Mouse (Mus musculus): Measurements from ENCODE around the gene Pramef8. TPM values are rescaled to one million over a fixed set of nuclear protein-coding genes. Genes with fewer than 3 reads are reported as not detected.

Gene Pramef8
- 12.1 and 14.7 TPM in 2 replicates for polyA plus RNA-seq (2012; rRNA removed)

DNA sequence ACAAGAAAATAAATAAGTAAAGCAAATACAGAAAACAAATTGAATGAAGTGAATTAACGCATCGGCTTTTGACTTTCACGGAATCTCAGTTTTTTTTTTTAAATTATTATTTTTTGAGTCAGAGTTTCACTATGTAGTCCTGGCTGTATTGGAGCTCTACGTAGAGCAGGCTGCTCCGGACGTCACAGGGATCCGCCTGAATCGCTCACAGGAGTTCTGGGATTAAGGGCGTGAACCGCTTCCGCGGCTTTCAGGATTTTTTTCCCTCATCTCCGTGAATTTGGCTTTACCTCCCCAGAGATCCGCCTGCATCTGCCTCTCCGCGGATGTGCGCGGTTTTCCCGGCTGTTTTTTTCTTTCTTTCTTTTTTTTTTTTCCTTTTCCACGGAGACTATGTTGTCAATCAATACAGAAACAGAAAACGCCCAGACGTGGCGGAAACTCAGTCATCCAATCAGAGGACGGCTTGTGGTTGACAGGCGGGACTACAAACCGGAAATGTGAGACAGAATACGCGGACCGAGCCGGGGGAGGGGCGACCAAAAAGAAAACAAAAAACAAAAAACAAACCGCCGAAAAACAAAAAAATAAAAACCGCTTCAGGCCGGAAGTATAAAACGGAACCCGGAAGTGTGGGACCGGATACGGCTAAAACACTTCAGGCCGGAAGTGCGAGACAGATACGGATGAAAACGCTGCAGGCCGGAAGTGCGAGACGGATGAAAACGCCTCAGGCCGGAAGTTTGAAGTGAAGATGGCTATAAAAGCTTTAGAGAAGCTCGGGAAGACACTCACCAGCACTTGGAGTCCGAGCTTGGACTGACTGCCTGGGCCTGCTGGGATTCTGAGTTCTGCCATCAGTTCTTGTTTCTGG is at the start of gene Pramef8:
Pramef8 (plus strand) TSS at position 208 of the 874 bp plus-strand sequence.
- TF ChIP-seq POLR2A (IDR thresholded peaks at IDR 0.05; ENCODE audit: borderline replicate concordance, extremely low read depth, insufficient read depth, insufficient read length, poor library complexity, severe bottlenecking): peak; percentile 21; the same call in 1 of the 2 replicates
- no peak for TF ChIP-seq CTCF (IDR thresholded peaks at IDR 0.05; ENCODE audit: borderline replicate concordance, extremely low read depth, insufficient read depth, insufficient read length)
- DNase-seq (ENCODE audit: low read depth): peak; percentile 98

DNA sequence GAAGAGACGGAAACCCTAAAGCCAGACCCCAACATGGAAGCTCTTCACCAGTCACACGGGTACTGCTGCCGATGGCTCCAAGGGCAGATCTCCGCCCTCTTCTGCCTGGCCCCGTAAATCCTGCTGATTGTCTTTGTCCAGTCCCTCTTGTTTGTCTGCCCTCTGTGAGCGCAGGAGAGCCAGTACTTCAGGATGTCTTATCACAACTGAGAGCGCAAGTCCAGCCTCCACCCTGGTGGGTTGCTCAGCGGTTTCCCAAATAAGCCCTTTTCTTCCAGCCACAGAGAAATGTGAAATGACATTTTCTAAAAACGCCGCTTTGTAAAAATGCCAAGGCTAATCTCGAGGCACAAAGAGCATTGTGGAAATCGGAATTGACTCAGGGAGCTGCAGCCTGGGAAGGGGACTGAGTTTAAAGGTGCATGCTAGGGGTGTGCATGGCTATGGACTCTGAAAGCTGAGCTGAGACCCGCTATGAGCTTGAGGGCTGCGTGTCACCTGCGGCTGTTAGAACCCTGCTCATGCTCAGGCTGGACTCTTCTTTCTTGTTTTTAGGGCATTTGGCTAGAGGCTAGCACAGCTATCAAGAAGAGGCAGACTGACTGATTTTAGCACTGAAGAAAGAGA is 45.7 kb upstream of the Pramef8 start:
- TF ChIP-seq CTCF (IDR thresholded peaks at IDR 0.05; ENCODE audit: borderline replicate concordance, extremely low read depth, insufficient read depth, insufficient read length) (no peak), POLR2A (IDR thresholded peaks at IDR 0.05; ENCODE audit: borderline replicate concordance, extremely low read depth, insufficient read depth, insufficient read length, poor library complexity, severe bottlenecking) (no peak)
- DNase-seq (ENCODE audit: low read depth): peak; percentile 44

DNA sequence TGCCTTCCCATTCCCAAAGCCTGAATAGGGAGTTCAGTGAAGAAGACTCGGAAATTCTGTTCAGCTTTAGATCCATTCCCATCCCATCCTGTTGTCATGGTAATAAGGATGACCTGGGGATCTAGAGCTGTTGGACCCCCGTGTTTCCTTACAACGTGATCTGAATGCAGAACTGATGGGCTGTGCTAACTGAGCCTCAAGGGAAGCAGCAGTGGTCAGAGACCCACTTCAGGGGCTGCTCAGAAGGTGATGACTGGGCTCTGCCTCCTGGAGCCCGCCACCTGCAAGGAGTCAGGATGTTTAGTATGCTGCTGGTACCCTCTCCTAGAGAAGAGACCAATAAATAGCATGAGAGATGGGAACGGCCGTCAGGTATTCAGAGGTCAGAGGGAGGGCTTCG is 32.7 kb upstream of the Pramef8 start:
- DNase-seq (ENCODE audit: low read depth): peak; percentile 50
- TF ChIP-seq POLR2A (IDR thresholded peaks at IDR 0.05; ENCODE audit: borderline replicate concordance, extremely low read depth, insufficient read depth, insufficient read length, poor library complexity, severe bottlenecking): no peak
- TF ChIP-seq CTCF (IDR thresholded peaks at IDR 0.05; ENCODE audit: borderline replicate concordance, extremely low read depth, insufficient read depth, insufficient read length): no peak

GRCm38 (mm10) chr4:143379931-143380715 is 32.1 kb upstream of the Pramef8 start:
- TF ChIP-seq POLR2A (IDR thresholded peaks at IDR 0.05; ENCODE audit: borderline replicate concordance, extremely low read depth, insufficient read depth, insufficient read length, poor library complexity, severe bottlenecking) (no peak), CTCF (IDR thresholded peaks at IDR 0.05; ENCODE audit: borderline replicate concordance, extremely low read depth, insufficient read depth, insufficient read length) (no peak)
- DNase-seq (ENCODE audit: low read depth): peak; percentile 58

DNA sequence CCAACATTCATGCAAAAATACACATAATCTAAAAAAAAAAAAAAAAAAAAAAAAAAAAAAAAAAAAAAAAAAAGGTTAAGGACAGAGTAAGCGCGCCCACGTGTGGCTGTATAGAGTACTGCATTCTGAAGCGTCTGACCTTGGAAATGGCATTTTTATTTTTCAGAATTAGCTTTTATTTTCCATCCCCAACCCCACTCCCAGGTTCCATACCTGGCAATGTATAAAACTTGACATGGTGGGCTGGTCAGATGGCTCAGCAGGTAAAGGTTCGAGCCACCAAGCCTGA is 31.6 kb upstream of the Pramef8 start:
- TF ChIP-seq POLR2A (IDR thresholded peaks at IDR 0.05; ENCODE audit: borderline replicate concordance, extremely low read depth, insufficient read depth, insufficient read length, poor library complexity, severe bottlenecking): no peak
- peak; percentile 71 for TF ChIP-seq CTCF (IDR thresholded peaks at IDR 0.05; ENCODE audit: borderline replicate concordance, extremely low read depth, insufficient read depth, insufficient read length)
- DNase-seq (ENCODE audit: low read depth): peak; percentile 56

DNA sequence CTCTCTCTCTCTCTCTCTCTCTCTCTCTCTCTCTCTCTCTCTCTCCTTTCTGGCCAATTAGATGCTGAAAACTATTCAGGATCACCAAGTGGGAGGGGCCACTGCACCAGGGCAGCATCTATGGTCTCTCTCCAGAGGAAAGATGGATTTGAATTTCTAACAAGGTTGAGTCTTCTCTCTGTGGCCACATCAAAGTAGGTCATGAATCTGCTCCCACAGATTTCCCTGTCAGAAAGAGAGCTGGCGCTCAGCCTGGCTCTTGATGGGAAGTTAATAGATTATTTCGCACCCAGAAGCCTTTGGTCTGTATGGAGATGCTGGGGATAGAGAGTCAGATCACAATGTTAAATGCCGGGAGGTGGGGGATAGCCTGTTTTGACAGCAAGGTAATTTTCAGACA is 30.1 kb upstream of the Pramef8 start:
- TF ChIP-seq CTCF (IDR thresholded peaks at IDR 0.05; ENCODE audit: borderline replicate concordance, extremely low read depth, insufficient read depth, insufficient read length): no peak
- TF ChIP-seq POLR2A (IDR thresholded peaks at IDR 0.05; ENCODE audit: borderline replicate concordance, extremely low read depth, insufficient read depth, insufficient read length, poor library complexity, severe bottlenecking): no peak
- DNase-seq (ENCODE audit: low read depth): peak; percentile 39

- peak; percentile 23 for DNase-seq (ENCODE audit: low read depth)
- TF ChIP-seq POLR2A (IDR thresholded peaks at IDR 0.05; ENCODE audit: borderline replicate concordance, extremely low read depth, insufficient read depth, insufficient read length, poor library complexity, severe bottlenecking): no peak
- peak; percentile 59; the same call in 1 of the 2 replicates for TF ChIP-seq CTCF (IDR thresholded peaks at IDR 0.05; ENCODE audit: borderline replicate concordance, extremely low read depth, insufficient read depth, insufficient read length)
Observed at GRCm38 (mm10) chr4:143383646-143384045, 28.6 kb upstream of the Pramef8 start.

DNA sequence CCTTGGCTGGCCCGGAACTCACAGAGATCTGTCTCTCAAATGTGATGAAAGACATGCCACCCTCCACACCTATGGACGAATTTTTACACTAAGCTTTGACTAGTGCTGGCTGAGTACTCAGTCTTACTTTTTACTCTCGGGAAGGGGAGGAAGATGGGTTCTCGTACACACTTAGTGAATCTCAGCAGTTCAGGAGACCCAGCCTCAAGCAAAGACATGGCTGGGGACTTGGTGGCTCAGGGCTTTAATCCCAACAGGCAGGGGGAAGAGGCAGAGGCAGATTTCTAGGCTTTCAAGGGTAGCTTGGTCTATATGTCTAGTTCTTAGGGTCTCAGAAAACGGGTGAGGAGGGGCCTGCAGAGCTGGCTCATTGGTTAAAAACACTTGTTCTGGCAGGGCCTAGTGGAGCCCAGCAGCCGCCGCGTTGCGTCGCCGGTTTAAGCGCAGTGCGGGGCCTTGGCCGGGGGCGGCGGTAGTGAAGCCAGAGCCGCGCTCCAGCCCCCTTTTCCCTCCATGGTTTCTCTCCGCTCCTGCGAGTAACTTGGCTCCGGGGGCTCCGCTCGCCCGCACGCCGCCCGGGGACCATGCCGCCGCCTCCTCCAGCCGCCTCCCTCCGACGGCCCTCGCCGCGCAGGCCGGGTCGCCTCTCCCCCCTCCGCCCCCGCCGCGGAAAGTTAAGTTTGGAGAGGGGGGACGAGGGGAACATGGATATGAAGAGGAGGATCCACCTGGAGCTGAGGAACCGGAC is 23.1 kb upstream of the Pramef8 start:
- peak; percentile 74 for DNase-seq (ENCODE audit: low read depth)
- TF ChIP-seq POLR2A (IDR thresholded peaks at IDR 0.05; ENCODE audit: borderline replicate concordance, extremely low read depth, insufficient read depth, insufficient read length, poor library complexity, severe bottlenecking) (no peak), CTCF (IDR thresholded peaks at IDR 0.05; ENCODE audit: borderline replicate concordance, extremely low read depth, insufficient read depth, insufficient read length) (peak; percentile 48)

- DNase-seq (ENCODE audit: low read depth): no peak
- TF ChIP-seq CTCF (IDR thresholded peaks at IDR 0.05; ENCODE audit: borderline replicate concordance, extremely low read depth, insufficient read depth, insufficient read length) (no peak), POLR2A (IDR thresholded peaks at IDR 0.05; ENCODE audit: borderline replicate concordance, extremely low read depth, insufficient read depth, insufficient read length, poor library complexity, severe bottlenecking) (no peak)
Observed at GRCm38 (mm10) chr4:143394181-143394580, 18.0 kb upstream of the Pramef8 start, which contains the start of gene Pramel1. Gene Pramel1, plus strand, starts transcription at chr4:143394428.

DNA sequence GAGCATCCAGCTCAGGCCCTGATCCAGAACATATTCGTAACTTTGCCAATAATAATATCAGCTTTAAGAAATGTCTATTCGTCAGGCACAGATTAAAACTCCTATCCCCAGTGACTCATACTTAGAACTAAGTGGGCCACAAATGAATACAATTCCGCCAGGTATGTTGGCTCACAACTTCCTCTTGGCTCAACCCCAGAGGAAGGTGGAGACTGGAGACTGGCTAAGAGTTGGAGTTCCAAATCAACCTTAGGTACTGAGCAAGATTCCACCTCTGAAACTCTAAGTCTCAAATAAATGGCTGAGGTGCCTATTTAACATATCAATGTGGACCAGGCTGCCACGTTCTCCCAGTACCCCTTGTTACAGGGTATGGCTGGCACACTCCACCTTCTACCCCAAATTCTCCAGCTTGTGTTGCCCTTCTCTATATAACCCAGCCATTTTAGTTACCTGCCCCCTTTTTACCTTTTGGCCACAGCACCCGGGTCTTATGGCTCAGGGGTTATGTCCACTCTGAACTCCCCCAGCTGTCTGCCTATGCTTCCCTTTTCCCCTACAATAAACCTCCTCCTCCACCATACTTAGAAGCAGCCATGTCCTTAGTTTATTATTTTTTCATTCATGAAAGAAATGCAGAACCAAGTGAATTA is 534 bp upstream of the Pramef8 start:
- TF ChIP-seq POLR2A (IDR thresholded peaks at IDR 0.05; ENCODE audit: borderline replicate concordance, extremely low read depth, insufficient read depth, insufficient read length, poor library complexity, severe bottlenecking): no peak
- DNase-seq (ENCODE audit: low read depth): peak; percentile 12

Data from brain, embryonic 14.5 days (tissue).